Mouse (Mus musculus): ENCODE results near the gene Crygb. TPM values are rescaled to one million over a fixed set of nuclear protein-coding genes. Genes with fewer than 3 reads are reported as not detected.

Crygb gene
- polyA plus RNA-seq, 1 experiment from 2014 or later = not detected

- WGBS = 90% methylated on average over 8 of the region's 8 CpGs
- H3K9ac ChIP-seq = no peak overlapping the region
- no peaks in the 10 kb centered on the region for H3K27me3 ChIP-seq
- no peaks in the 10 kb centered on the region for H3K36me3 ChIP-seq
- no peak overlapping the region for H3K27ac ChIP-seq
- ATAC-seq (ENCODE audit: low FRiP score) = no peak
- H3K4me1 ChIP-seq (replicated peaks) = peaks cover 8% of the 10 kb centered on the region
- no peak overlapping the region for H3K4me2 ChIP-seq
- H3K4me3 ChIP-seq = no peak overlapping the region
- H3K9me3 ChIP-seq = no peaks in the 10 kb centered on the region
Observed at GRCm38 (mm10) chr1:65109196-65109595, 27.1 kb upstream of the Crygb start.

GRCm38 (mm10) chr1:65107654-65108279 lies 25.7 kb upstream of the Crygb start:
- Histone ChIP-seq H3K4me1 (replicated peaks) (peaks cover 4% of the 10 kb centered on the region), H3K27me3 (no peaks in the 10 kb centered on the region), H3K9me3 (no peaks in the 10 kb centered on the region), H3K4me2 (no peak overlapping the region), H3K9ac (no peak overlapping the region), H3K27ac (no peak overlapping the region), H3K36me3 (no peaks in the 10 kb centered on the region), H3K4me3 (no peak overlapping the region)
- ATAC-seq (ENCODE audit: low FRiP score) = no peak
- WGBS = 95% methylated on average over 10 of the region's 10 CpGs

- no peak within 1 kb of the TSS for H3K4me2 ChIP-seq
- H3K9ac ChIP-seq = no peak within 1 kb of the TSS
- H3K27ac ChIP-seq = no peak within 1 kb of the TSS
- H3K36me3 ChIP-seq = no peaks in the 10 kb centered on the region
- no peaks in the 10 kb centered on the region for H3K9me3 ChIP-seq
- ATAC-seq (ENCODE audit: low FRiP score) = no peak
- no peak within 1 kb of the TSS for H3K4me3 ChIP-seq
- 82% methylated on average over 11 of the region's 11 CpGs for WGBS
- H3K4me1 ChIP-seq (replicated peaks) = no peaks in the 10 kb centered on the region
- H3K27me3 ChIP-seq = no peaks in the 10 kb centered on the region
Observed at GRCm38 (mm10) chr1:65103273-65103672, 21.2 kb upstream of the Crygb start, which contains the start of gene Cryga. Gene Cryga (minus strand): TSS chr1:65103373.

GRCm38 (mm10) chr1:65096953-65097352 lies 14.9 kb upstream of the Crygb start:
- 90% methylated on average over 3 of the region's 3 CpGs for WGBS
- Histone ChIP-seq H3K4me1 (replicated peaks) (no peaks in the 10 kb centered on the region), H3K4me3 (no peak overlapping the region), H3K27ac (no peak overlapping the region), H3K4me2 (no peak overlapping the region), H3K9me3 (no peaks in the 10 kb centered on the region), H3K9ac (no peak overlapping the region), H3K27me3 (no peaks in the 10 kb centered on the region), H3K36me3 (no peaks in the 10 kb centered on the region)
- no peak for ATAC-seq (ENCODE audit: low FRiP score)

DNA sequence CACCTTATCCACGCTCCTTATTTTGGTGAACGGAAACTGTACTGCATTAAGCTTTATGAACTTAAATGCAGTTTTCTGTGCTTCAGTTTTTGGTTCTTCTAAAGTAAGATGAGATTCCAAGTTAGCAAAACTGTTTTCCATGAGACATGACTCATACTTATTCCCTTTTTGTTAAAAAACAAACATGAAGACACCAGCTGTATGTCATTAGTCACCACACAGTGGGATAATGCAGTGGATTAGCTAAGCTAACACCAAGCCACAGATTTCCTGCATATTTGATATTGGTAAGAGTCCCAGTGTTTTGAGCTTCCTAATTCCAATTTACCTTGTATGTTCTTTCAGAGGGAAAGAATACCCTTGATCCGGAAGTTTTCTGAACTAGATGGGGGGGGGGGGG lies 9.5 kb upstream of the Crygb start:
- Histone ChIP-seq H3K4me1 (replicated peaks) (no peaks in the 10 kb centered on the region), H3K27ac (no peak overlapping the region), H3K9ac (no peak overlapping the region), H3K27me3 (no peaks in the 10 kb centered on the region), H3K9me3 (no peaks in the 10 kb centered on the region), H3K36me3 (no peaks in the 10 kb centered on the region), H3K4me2 (no peak overlapping the region), H3K4me3 (no peak overlapping the region)
- WGBS = 93% methylated on average over 3 of the region's 3 CpGs
- ATAC-seq (ENCODE audit: low FRiP score) = no peak

DNA sequence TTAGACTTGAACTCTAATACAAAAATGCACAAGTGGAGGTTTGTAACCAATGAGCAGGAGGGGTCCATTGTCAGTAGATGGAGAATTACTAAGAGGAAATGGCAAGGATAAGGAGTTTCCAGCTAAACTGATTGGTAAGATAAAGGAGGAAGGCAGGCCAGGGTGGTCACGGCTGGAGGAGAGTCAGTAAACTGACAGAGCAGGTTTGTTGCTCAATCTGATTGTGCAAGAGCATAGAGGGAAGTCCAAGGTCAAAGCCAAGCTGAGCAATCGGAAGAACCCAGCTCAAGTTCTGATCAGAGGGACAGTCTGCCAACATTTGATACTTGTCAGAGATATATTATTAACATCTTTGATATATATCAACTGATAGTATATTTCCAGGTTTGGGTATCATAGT lies 8.3 kb upstream of the Crygb start:
- no peaks in the 10 kb centered on the region for H3K9me3 ChIP-seq
- 82% methylated on average over 2 of the region's 2 CpGs for WGBS
- no peak overlapping the region for H3K9ac ChIP-seq
- no peaks in the 10 kb centered on the region for H3K27me3 ChIP-seq
- H3K4me1 ChIP-seq (replicated peaks) = no peaks in the 10 kb centered on the region
- ATAC-seq (ENCODE audit: low FRiP score) = no peak
- no peaks in the 10 kb centered on the region for H3K36me3 ChIP-seq
- H3K4me2 ChIP-seq = no peak overlapping the region
- no peak overlapping the region for H3K27ac ChIP-seq
- H3K4me3 ChIP-seq = no peak overlapping the region

GRCm38 (mm10) chr1:65088567-65089356 lies 6.7 kb upstream of the Crygb start:
- H3K9me3 ChIP-seq = no peaks in the 10 kb centered on the region
- ATAC-seq (ENCODE audit: low FRiP score) = no peak

GRCm38 (mm10) chr1:65075607-65076006 lies 6.5 kb downstream of the Crygb start:
- H3K27ac ChIP-seq = no peak overlapping the region
- H3K9me3 ChIP-seq = no peaks in the 10 kb centered on the region
- no peaks in the 10 kb centered on the region for H3K36me3 ChIP-seq
- no peak overlapping the region for H3K4me3 ChIP-seq
- WGBS = 27% methylated on average over 5 of the region's 5 CpGs
- no peaks in the 10 kb centered on the region for H3K27me3 ChIP-seq
- H3K9ac ChIP-seq = no peak overlapping the region
- H3K4me2 ChIP-seq = no peak overlapping the region
- ATAC-seq (ENCODE audit: low FRiP score) = no peak
- H3K4me1 ChIP-seq (replicated peaks) = no peaks in the 10 kb centered on the region

More at GRCm38 (mm10) chr1:65088567-65089356, 6.7 kb upstream of the Crygb start:
- H3K4me3 ChIP-seq = no peak overlapping the region
- H3K4me1 ChIP-seq (replicated peaks) = no peaks in the 10 kb centered on the region
- no peaks in the 10 kb centered on the region for H3K27me3 ChIP-seq
- 85% methylated on average over 6 of the region's 6 CpGs for WGBS
- H3K4me2 ChIP-seq = no peak overlapping the region
- no peak overlapping the region for H3K27ac ChIP-seq
- H3K36me3 ChIP-seq = no peaks in the 10 kb centered on the region
- no peak overlapping the region for H3K9ac ChIP-seq

DNA sequence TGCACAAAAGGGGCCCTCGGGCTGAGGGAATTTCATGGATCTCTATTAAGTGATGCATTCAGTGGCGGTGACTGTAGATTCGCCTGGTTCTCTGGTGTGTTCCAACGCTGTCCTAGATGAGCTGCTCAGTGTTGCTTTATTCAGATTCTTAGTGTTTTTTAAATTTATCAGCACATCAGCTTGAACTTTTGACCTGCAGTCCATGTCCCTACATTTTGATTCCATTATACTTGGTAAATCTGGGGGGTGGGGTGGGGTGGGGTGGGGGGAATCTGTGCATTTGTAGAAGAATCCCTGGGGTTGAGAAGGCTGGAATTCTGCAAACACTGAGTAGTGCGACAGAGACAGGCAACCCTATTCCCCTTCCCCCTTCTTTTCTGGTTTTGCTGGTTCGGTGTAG lies 8.5 kb downstream of the Crygb start, which contains the start of gene Crygc:
Gene Crygc, minus strand, starts transcription at position 101 of the 400 bp plus-strand sequence.
- no peaks in the 10 kb centered on the region for H3K36me3 ChIP-seq
- H3K27ac ChIP-seq = no peak within 1 kb of the TSS
- H3K9me3 ChIP-seq = no peaks in the 10 kb centered on the region
- 57% methylated on average over 6 of the region's 6 CpGs for WGBS
- H3K9ac ChIP-seq = no peak within 1 kb of the TSS
- ATAC-seq (ENCODE audit: low FRiP score) = no peak
- no peaks in the 10 kb centered on the region for H3K4me1 ChIP-seq (replicated peaks)
- no peak within 1 kb of the TSS for H3K4me2 ChIP-seq
- H3K4me3 ChIP-seq = no peak within 1 kb of the TSS
- no peaks in the 10 kb centered on the region for H3K27me3 ChIP-seq

DNA sequence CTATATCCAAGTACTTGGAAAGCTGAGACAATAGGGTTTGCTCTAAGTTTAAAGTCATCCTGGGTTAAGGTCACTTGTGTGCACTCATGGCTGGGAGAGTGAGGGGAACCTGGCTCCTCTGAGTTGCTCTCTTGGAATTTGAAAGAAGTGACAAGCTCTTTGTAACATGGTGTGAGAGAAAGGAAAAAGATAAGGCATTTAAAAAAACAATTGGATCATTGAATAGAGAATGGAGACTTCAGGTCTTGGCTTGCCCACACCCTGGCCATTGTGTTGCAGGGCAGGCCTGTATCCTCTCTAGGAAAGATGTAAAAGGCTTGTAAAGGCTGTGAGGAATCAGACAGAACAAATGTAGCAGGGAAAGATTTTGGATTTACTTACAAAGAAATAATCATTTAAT lies 14.2 kb downstream of the Crygb start:
- H3K27ac ChIP-seq = no peak overlapping the region
- no peak for ATAC-seq (ENCODE audit: low FRiP score)
- no peaks in the 10 kb centered on the region for H3K4me1 ChIP-seq (replicated peaks)
- no peak overlapping the region for H3K4me2 ChIP-seq
- no peaks in the 10 kb centered on the region for H3K9me3 ChIP-seq
- no peak overlapping the region for H3K4me3 ChIP-seq
- H3K9ac ChIP-seq = no peak overlapping the region
- H3K36me3 ChIP-seq = no peaks in the 10 kb centered on the region
- H3K27me3 ChIP-seq = no peaks in the 10 kb centered on the region

DNA sequence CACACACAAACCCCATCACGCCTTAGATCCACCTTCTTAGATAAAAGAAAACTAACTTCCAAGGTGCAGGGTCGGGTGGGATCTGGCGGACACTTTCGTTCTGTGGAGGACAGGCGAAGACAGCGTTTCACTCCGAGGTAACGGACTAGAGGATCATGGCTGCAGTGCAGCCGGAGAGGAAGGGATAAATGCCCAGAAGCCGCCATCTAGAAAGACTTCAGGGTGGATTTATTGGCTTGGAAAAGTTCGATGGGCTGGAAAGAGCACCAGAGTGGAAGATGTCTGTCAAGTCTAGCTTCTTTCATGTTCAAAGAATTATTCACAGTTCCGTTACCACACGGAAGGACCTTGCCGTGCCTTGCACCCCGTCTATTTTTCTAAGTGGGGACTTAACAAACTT lies 17.9 kb downstream of the Crygb start:
- H3K27me3 ChIP-seq = no peaks in the 10 kb centered on the region
- H3K36me3 ChIP-seq = no peaks in the 10 kb centered on the region
- no peaks in the 10 kb centered on the region for H3K9me3 ChIP-seq
- no peak for ATAC-seq (ENCODE audit: low FRiP score)
- no peak overlapping the region for H3K4me3 ChIP-seq
- no peak overlapping the region for H3K27ac ChIP-seq
- no peaks in the 10 kb centered on the region for H3K4me1 ChIP-seq (replicated peaks)
- no peak overlapping the region for H3K4me2 ChIP-seq
- WGBS = 80% methylated on average over 15 of the region's 15 CpGs
- H3K9ac ChIP-seq = no peak overlapping the region

DNA sequence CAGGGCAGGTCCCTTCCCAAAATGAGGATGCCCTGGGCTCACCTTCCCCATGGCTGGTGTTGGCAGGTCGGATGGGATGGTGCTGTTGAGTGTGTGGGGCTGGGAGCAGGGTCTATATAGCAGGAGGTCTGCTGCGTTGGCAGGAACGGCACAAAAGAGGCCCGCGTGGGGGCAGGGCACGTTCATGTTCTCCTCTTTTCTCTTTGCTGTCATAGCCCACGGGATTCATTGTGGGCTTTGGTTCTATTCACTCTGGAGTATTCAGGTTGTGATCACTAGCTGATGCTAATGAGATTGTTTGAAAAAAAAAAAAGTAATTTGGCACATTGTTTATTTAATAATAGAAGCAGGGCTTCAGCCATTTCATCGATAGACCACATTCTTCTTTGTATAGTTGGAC lies 18.7 kb downstream of the Crygb start, which contains the start of gene Crygd:
Gene Crygd, minus strand, starts transcription at position 101 of the 400 bp plus-strand sequence.
- Histone ChIP-seq H3K27me3 (no peaks in the 10 kb centered on the region), H3K4me1 (replicated peaks) (no peaks in the 10 kb centered on the region), H3K4me3 (no peak within 1 kb of the TSS), H3K36me3 (no peaks in the 10 kb centered on the region), H3K4me2 (no peak within 1 kb of the TSS), H3K9ac (no peak within 1 kb of the TSS), H3K9me3 (no peaks in the 10 kb centered on the region), H3K27ac (no peak within 1 kb of the TSS)
- no peak for ATAC-seq (ENCODE audit: low FRiP score)
- 50% methylated on average over 8 of the region's 8 CpGs for WGBS

- H3K9me3 ChIP-seq = no peaks in the 10 kb centered on the region; the same call in 1 of the 2 replicates
- WGBS = 40% methylated on average over 2 of the region's 2 CpGs
- H3K9ac ChIP-seq = no peak overlapping the region
- H3K4me2 ChIP-seq = no peak overlapping the region
- no peak overlapping the region for H3K4me3 ChIP-seq
- H3K27me3 ChIP-seq = peaks cover 9% of the 10 kb centered on the region; the same call in 1 of the 2 replicates
- no peak for ATAC-seq (ENCODE audit: low FRiP score)
- no peaks in the 10 kb centered on the region for H3K4me1 ChIP-seq (replicated peaks)
- H3K27ac ChIP-seq = no peak overlapping the region
- H3K36me3 ChIP-seq = no peaks in the 10 kb centered on the region
Observed at GRCm38 (mm10) chr1:65052140-65052539, 29.9 kb downstream of the Crygb start.

Data from hindbrain, embryonic 13.5 days (tissue).